Mouse (Mus musculus) liver, adult 2 months (tissue): Measurements from ENCODE around the gene Shld2.

Experiments
- CTCF ChIP-seq: fragments of 200-500 bp; IDR thresholded peaks from 2 replicates; pipeline ENCODE4 v1.5.1; 2011; ENCODE audit warnings: low read depth, low read length, control low read depth
- POLR2A ChIP-seq: fragments of 200-500 bp; IDR thresholded peaks from 2 replicates; pipeline ENCODE4 v1.6.1; 2011; ENCODE audit warnings: low read length, control low read depth; ENCODE audit not compliant: insufficient read depth; ENCODE audit errors: extremely low read depth

- no peak for TF ChIP-seq CTCF
- TF ChIP-seq POLR2A, result no peak
Observed at GRCm38 (mm10) chr14:34303265-34303680, 7.0 kb downstream of the Shld2 start.
